Mouse (Mus musculus) inflammation-experienced regulatory T-cells, adult 16 weeks (primary cell): ENCODE results near the gene Glipr1. TPM values are rescaled to one million over a fixed set of nuclear protein-coding genes. Genes with fewer than 3 reads are reported as not detected.

Experiments used
- polyA plus RNA-seq: library from polyadenylated mRNA; unstranded; fragments of 100-300 nt; shearing (Covaris generic); gene quantifications from one replicate; pipeline ENCODE4 v1.2.1, GENCODE M21; 2017

Gene Glipr1
- polyA plus RNA-seq, result 142 TPM

DNA sequence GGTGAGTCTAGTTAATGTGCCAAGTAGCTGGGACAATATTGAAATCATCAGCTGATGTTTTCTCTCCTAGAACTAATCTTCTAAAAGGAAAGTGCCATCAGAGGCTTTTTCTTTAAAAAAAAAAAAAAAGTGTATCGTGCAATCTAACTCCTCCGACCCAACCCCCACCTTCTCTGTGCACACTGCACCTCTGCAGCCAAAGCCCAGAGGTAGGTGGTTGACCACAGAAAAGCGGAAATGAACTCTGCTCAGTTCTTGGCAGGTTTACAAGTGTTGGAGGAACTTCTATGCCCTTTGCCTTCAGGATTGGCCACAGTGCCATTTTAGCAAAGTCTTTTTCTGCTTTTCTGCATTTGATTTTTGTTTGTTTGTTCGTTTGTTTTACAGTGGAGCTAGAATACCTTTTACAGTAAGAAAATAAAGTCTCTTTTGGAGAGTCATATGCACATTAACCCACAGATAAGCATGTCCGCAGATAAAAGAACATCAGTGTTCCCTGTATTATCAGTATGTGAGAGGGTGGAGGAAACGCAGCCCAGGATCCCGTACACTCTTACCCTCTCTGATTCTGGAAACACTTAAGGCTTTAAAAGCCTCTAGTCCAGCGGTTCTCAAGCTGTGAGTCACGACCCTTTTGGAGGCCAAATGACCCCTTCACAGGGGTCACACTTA, at the start of gene Glipr1:
Gene Glipr1 (minus strand): TSS at position 88 of the 672 bp plus-strand sequence.

DNA sequence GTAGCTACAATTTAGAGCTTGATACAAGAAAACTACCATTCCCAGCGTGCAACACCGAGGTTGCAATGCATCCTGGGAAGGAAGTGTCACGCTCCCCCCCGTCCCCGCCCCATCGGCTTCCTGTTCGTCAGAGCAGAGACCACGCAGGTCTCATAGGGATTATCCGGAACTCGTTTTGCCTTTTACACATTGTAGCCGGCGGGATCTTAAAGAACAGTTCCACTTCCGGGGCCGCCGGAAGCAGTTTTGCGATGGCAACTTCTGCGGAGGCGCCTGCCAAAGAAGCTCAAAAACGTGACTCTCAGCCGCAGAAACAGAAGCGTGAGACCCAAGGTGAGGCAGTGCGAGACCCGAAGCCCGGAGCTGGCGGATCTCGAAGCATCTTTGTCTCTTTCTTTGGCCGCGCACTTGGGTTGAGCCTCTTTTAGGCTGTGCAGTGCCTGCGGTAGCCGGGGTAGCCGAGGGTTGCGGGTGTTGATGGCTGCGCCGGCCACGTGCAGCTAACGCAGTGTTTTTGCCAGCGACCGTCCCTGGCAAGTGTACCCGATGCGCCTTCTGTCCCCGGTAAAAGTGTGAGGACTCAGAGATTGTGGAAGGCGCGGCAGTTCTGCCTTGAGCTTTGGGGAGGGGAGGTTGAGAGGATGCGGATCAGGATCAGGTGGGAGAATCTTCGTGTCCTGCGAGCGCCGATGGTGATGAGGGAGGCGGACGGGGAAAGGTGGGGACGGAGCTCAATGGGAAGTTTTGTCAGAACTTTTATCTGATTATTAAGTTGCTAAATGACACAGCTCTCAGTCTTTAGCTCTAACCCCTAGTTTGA, 29.7 kb downstream of the Glipr1 start, which contains the start of gene Krr1:
Gene Krr1 (plus strand): TSS at position 123 of the 820 bp plus-strand sequence.

Other genes with a start within 250 kb of the Glipr1 start
- 57.2 TPM for gene Krr1, start 30.0 kb downstream of the Glipr1 start, polyA plus RNA-seq
- gene Glipr1l1, start 57.6 kb upstream of the Glipr1 start, polyA plus RNA-seq, result not detected
- gene Glipr1l2, start 80.7 kb upstream of the Glipr1 start, polyA plus RNA-seq, result not detected
- not detected for gene Glipr1l3, start 157.7 kb upstream of the Glipr1 start, polyA plus RNA-seq
- gene Caps2, start 161.0 kb upstream of the Glipr1 start, polyA plus RNA-seq, result 0.17 TPM